Mouse (Mus musculus): Measurements from ENCODE around the gene Adamtsl1. TPM values are rescaled to one million over a fixed set of nuclear protein-coding genes. Genes with fewer than 3 reads are reported as not detected.

The Adamtsl1 gene
- polyA plus RNA-seq, 2 experiments = 0.11 to 0.23 TPM

GRCm38 (mm10) chr4:85767666-85768065 lies 253.7 kb downstream of the Adamtsl1 start:
- ATAC-seq (ENCODE audit: insufficient read depth) = no peak
- no peak overlapping the region for H3K4me2 ChIP-seq (ENCODE audit: low read depth)
- no peak overlapping the region for H3K27ac ChIP-seq
- H3K27me3 ChIP-seq (ENCODE audit: control insufficient read depth, insufficient read depth, low read length) = no peaks in the 10 kb centered on the region
- DNase-seq (ENCODE audit: low read depth in 3 of 3, low spot score in 3 of 3) = no peak
- TF ChIP-seq CTCF (IDR thresholded peaks at IDR 0.05; ENCODE audit: low read depth) = no peak
- TF ChIP-seq EP300 (IDR thresholded peaks at IDR 0.05; ENCODE audit: low read depth) = no peak
- no peak overlapping the region for H3K4me3 ChIP-seq (ENCODE audit: insufficient read depth in 1 of 2, low read depth in 2 of 2, low read length in 2 of 2)
- H3K9ac ChIP-seq (replicated peaks) = no peak overlapping the region
- no peaks in the 10 kb centered on the region for H3K4me1 ChIP-seq (replicated peaks; ENCODE audit: control insufficient read depth in 2 of 2, insufficient read depth in 2 of 2, low read length in 1 of 2)
- 59% methylated on average over 6 of the region's 6 CpGs for WGBS (ENCODE audit: insufficient replicate concordance)
- no peaks in the 10 kb centered on the region for H3K36me3 ChIP-seq (replicated peaks; ENCODE audit: control insufficient read depth, insufficient read depth, low read depth)
- H3K9me3 ChIP-seq (ENCODE audit: control insufficient read depth, low read length) = no peaks in the 10 kb centered on the region

GRCm38 (mm10) chr4:85768107-85768506 lies 254.1 kb downstream of the Adamtsl1 start:
- H3K4me1 ChIP-seq (replicated peaks; ENCODE audit: control insufficient read depth in 2 of 2, insufficient read depth in 2 of 2, low read length in 1 of 2) = no peaks in the 10 kb centered on the region
- no peaks in the 10 kb centered on the region for H3K36me3 ChIP-seq (replicated peaks; ENCODE audit: control insufficient read depth, insufficient read depth, low read depth)
- no peak overlapping the region for H3K27ac ChIP-seq
- H3K4me2 ChIP-seq (ENCODE audit: low read depth) = no peak overlapping the region
- no peaks in the 10 kb centered on the region for H3K9me3 ChIP-seq (ENCODE audit: control insufficient read depth, low read length)
- no peak for DNase-seq (ENCODE audit: low read depth in 3 of 3, low spot score in 3 of 3)
- TF ChIP-seq EP300 (IDR thresholded peaks at IDR 0.05; ENCODE audit: low read depth) (no peak), CTCF (IDR thresholded peaks at IDR 0.05; ENCODE audit: low read depth) (no peak)
- 46% methylated on average over 5 of the region's 5 CpGs for WGBS (ENCODE audit: insufficient replicate concordance)
- no peaks in the 10 kb centered on the region for H3K27me3 ChIP-seq (ENCODE audit: control insufficient read depth, insufficient read depth, low read length)
- H3K4me3 ChIP-seq (ENCODE audit: insufficient read depth in 1 of 2, low read depth in 2 of 2, low read length in 2 of 2) = no peak overlapping the region
- no peak overlapping the region for H3K9ac ChIP-seq (replicated peaks)
- no peak for ATAC-seq (ENCODE audit: insufficient read depth)

GRCm38 (mm10) chr4:85782511-85782910 lies 268.5 kb downstream of the Adamtsl1 start:
- Histone ChIP-seq H3K4me1 (replicated peaks; ENCODE audit: control insufficient read depth in 2 of 2, insufficient read depth in 2 of 2, low read length in 1 of 2) (no peaks in the 10 kb centered on the region), H3K4me2 (ENCODE audit: low read depth) (no peak overlapping the region), H3K36me3 (replicated peaks; ENCODE audit: control insufficient read depth, insufficient read depth, low read depth) (no peaks in the 10 kb centered on the region), H3K27ac (no peak overlapping the region), H3K27me3 (ENCODE audit: control insufficient read depth, insufficient read depth, low read length) (no peaks in the 10 kb centered on the region), H3K9ac (replicated peaks) (no peak overlapping the region), H3K4me3 (ENCODE audit: insufficient read depth in 1 of 2, low read depth in 2 of 2, low read length in 2 of 2) (no peak overlapping the region), H3K9me3 (ENCODE audit: control insufficient read depth, low read length) (no peaks in the 10 kb centered on the region)
- no peak for TF ChIP-seq EP300 (IDR thresholded peaks at IDR 0.05; ENCODE audit: low read depth)
- TF ChIP-seq CTCF (IDR thresholded peaks at IDR 0.05; ENCODE audit: low read depth) = no peak
- ATAC-seq (ENCODE audit: insufficient read depth) (no peak), DNase-seq (ENCODE audit: low read depth in 3 of 3, low spot score in 3 of 3) (no peak)
- 34% methylated on average over 5 of the region's 5 CpGs for WGBS (ENCODE audit: insufficient replicate concordance)

DNA sequence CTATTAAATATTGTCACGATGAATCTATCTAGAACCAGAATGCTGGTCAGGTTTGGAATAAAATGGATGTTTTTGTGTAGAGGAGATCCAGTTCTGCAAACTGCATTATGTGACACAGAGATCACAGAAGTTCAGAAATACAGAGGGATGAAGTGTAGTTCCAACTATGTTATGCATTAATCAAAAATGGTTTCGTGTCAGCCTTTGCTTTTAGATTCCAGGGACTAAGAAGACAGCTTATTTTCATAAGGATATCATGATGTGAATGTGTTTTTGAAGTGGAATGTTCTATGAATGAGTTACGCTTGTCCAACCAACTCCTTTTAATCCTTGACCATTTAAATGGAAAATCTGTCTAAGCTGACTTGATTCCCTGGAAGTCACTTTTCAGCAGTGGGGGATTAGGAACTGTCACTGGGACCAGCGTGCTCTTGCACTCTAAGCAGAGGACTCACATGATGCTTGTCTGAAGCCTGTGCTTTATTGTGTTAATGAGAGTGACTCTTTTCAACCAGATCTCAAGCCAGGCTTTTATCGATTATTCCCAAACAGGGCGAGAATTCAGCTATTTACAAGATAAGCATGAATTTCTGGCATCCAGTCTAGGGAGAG lies 269.9 kb downstream of the Adamtsl1 start:
- Histone ChIP-seq H3K27ac (no peak overlapping the region), H3K4me2 (ENCODE audit: low read depth) (no peak overlapping the region), H3K4me3 (ENCODE audit: insufficient read depth in 1 of 2, low read depth in 2 of 2, low read length in 2 of 2) (no peak overlapping the region), H3K27me3 (ENCODE audit: control insufficient read depth, insufficient read depth, low read length) (no peaks in the 10 kb centered on the region), H3K9ac (replicated peaks) (no peak overlapping the region), H3K36me3 (replicated peaks; ENCODE audit: control insufficient read depth, insufficient read depth, low read depth) (no peaks in the 10 kb centered on the region), H3K4me1 (replicated peaks; ENCODE audit: control insufficient read depth in 2 of 2, insufficient read depth in 2 of 2, low read length in 1 of 2) (no peaks in the 10 kb centered on the region), H3K9me3 (ENCODE audit: control insufficient read depth, low read length) (no peaks in the 10 kb centered on the region)
- TF ChIP-seq EP300 (IDR thresholded peaks at IDR 0.05; ENCODE audit: low read depth) (no peak), CTCF (IDR thresholded peaks at IDR 0.05; ENCODE audit: low read depth) (no peak)
- 35% methylated on average over 6 of the region's 6 CpGs for WGBS (ENCODE audit: insufficient replicate concordance)
- no peak for ATAC-seq (ENCODE audit: insufficient read depth)
- no peak for DNase-seq (ENCODE audit: low read depth in 3 of 3, low spot score in 3 of 3)

DNA sequence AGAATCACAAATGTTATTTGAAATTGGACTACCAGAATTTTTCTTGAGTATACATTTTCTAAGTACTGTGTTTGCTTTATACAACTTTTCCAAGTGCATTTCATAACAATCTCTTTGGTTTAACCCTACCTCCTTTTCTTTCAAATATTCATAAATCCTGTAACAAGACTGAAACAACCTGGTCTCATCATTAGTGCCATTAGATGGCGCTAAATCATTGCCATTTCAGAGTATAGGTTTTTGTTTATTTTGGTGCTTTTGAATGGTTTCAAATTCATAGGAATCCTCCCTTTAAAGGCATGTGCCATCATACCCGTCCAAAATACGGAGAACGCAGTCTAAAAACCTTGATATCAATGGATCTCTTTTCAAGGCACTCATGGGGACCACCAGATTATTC lies 270.5 kb downstream of the Adamtsl1 start:
- Histone ChIP-seq H3K9me3 (ENCODE audit: control insufficient read depth, low read length) (no peaks in the 10 kb centered on the region), H3K4me1 (replicated peaks; ENCODE audit: control insufficient read depth in 2 of 2, insufficient read depth in 2 of 2, low read length in 1 of 2) (no peaks in the 10 kb centered on the region), H3K27ac (no peak overlapping the region), H3K4me3 (ENCODE audit: insufficient read depth in 1 of 2, low read depth in 2 of 2, low read length in 2 of 2) (no peak overlapping the region), H3K36me3 (replicated peaks; ENCODE audit: control insufficient read depth, insufficient read depth, low read depth) (no peaks in the 10 kb centered on the region), H3K27me3 (ENCODE audit: control insufficient read depth, insufficient read depth, low read length) (no peaks in the 10 kb centered on the region), H3K9ac (replicated peaks) (no peak overlapping the region), H3K4me2 (ENCODE audit: low read depth) (no peak overlapping the region)
- DNase-seq (ENCODE audit: low read depth in 3 of 3, low spot score in 3 of 3) = no peak
- TF ChIP-seq EP300 (IDR thresholded peaks at IDR 0.05; ENCODE audit: low read depth) (no peak), CTCF (IDR thresholded peaks at IDR 0.05; ENCODE audit: low read depth) (no peak)
- WGBS (ENCODE audit: insufficient replicate concordance) = 49% methylated on average over 4 of the region's 4 CpGs
- no peak for ATAC-seq (ENCODE audit: insufficient read depth)
